Mouse (Mus musculus) retina, adult 2 months (tissue): ENCODE data around the gene Cd7.

Source experiments
- DNase-seq: peaks from one replicate; pipeline ENCODE4 v3.0.0-alpha.2; 2012; ENCODE audit warnings: low read depth, low spot score

The Cd7 gene

DNA sequence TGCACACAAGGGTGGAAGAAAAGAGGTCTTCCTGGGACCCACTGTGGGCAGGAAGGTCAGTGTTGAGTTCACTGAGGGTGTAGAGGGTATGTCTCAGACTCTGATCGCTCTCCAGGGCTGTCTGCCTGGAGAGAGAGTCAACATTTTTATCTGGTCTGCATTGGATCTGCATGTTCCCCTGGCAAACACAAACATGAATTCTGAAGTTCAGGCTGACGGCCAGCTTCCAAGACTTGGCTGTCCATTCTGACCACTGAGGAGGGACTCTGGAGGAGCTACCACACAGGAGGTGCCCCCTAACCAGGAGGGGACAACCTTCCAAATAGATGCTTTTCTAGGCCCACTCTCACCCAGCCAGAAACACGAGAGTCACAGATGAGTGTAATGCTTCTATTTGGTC lies 47.4 kb downstream of the Cd7 start:
- no peak for DNase-seq

DNA sequence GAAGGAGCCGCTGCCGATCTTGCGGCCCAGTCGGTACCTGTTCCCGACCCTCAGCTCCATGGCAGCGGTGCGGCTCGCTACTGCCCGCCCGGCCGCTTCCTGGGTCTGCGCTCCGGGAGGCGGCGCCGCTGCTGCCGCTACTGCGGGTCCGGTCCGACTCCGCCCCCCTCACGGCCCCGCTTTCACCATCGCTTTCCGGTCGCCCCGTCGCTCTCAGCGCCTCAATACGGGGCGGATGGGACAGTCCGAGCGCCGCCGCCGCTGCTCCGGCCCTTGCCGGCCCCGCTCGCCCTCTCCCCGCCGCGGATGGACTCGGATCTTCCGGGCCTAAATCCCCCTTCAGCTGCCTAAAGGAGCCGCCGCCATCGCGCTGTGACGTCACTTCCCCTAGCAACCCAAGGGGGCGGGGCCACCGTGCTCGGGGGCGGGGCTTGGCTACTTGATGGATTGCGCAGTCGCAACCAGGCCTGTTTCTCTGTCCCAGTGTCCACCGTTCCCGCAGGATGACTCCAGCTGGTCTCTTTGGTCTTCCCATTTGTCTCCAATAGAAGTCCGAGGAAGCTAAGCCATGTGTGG lies 48.2 kb downstream of the Cd7 start, which contains the start of gene Csnk1d:
Gene Csnk1d, minus strand, starts transcription at position 380 of the 576 bp plus-strand sequence.
- peak; percentile 91 for DNase-seq

DNA sequence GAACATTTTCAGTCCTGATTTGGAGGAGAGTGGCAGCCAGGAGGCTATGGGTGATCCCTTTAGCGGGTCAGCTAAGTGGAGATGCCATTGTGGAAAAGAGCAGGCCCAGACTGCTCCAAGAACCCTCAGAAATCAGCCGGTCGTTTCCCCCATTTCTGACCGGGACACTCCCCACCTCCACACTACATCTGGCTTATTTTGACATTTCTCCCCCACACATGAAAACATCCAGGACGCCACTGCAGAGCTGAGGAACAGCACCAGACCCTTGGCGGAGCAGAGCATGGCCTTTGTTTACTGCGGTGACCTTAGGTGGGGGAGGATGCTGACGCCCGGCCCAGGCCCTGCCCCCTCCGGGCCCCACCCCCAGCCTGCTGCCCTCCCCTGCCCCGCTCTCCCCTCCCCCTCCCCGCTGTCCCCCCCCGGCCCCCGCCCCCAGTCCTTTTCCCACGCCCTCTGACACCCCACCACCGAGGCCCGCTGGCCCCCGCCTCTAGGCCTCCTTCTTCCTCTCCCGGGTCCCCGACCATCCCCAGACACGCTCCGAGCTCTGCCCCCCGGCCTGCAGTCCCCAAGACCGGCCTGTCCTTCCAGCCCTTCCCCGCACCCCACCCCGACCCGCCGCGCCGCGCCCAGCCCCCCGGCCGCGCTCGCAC lies 49.0 kb downstream of the Cd7 start:
- DNase-seq: no peak

DNA sequence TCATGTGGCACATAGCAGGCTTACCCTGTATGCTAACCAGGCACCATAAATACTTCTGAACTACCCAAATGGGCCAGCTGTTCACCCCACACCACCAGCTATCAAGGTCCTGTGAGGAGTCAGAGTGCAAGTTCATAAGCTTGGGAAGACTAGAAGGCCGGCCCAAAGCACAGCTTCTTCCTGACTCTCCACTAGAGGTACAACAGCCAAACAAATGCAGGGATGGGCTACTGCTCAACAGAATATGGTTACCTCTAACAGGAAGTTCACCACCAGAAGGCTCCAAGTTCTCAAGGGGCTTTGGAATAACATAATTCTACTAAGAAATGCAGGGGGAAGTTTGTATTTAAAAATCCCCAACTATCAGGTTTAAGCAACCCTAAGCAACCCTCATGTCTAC lies 49.7 kb downstream of the Cd7 start:
- DNase-seq: no peak

DNA sequence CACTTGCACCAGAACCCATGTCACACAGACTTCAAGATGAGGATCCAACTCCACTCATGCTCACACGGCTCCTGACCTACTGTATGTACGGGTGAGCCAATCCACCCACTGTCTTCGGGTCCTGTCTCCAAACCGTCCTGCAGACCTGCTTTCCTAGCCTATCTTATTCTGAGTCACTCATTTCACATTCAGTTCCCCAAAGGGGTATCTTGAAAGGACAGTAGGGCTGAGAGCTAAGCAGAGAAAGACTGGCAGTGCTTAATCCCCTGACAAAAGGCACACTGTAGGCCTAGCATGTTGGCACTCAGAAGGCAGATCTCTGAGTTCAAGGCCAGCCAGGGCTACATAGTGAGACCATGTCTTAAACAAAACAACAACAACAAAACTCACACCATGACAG lies 50.8 kb downstream of the Cd7 start:
- no peak for DNase-seq

DNA sequence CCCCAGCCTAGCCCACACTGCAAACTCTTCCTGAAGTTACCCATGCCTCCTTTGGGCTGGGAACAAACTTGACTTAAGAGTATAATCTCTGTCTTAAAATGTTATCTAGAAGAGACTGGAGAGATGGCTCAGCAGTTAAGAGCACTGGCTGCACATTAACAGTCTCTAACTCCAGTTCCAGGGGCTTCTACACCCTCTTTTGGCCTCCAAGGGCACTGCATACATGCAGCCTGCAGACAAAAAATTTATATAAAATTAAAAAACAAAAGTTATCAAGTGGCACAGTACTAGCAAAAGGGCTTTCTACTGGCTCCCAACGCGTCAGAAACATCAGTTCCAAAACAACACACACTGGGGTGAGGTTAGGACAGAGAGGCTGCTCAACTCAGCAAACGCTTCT lies 51.6 kb downstream of the Cd7 start:
- DNase-seq: no peak
